Mouse (Mus musculus) left cerebral cortex, postnatal 14 days (tissue): ENCODE measurements at regions not wholly inside any gene's neighbourhood (a gene's known extent, or its start where the extent isn't known, plus 50 kb on each side); places are given as distances from the start of the nearest gene placed in this dataset.

Source experiments
- DNase-seq, 2 experiments: peaks; one replicate each; pipeline ENCODE4 v3.0.0; 2021 to 2022; ENCODE audit warnings: low spot score in 2 of 2, mixed read lengths in 1 of 2
- intact Hi-C: fragments of 180-260 bp; cut with DNase I; formaldehyde crosslinking; loops from one replicate; pipeline ENCODE4 v1.15.1; 2025
- microRNA-seq, 2 experiments: library from miRNA; unstranded; fragments of <30 nt; microRNA quantifications; one replicate each; pipeline ENCODE4 v1.2.0; 2022

DNA sequence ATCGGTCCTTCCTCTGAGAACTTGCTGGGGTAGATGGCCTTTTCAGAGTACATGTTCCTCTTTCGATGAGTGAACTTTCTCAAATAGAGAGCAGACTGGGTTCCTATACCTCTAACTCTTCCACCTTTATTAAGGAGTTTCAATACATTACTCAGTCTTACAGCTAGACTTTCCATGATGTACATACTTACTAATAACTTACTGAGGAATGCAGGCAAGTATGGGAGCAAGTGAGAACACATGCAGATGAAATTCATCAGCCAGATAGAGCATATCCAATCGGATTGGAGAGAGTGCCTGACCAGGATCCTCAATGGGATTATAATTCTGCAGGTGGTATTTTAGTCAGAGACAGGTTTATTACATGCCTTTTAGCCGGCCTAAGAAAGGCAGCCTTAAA, 292.2 kb upstream of the Large1 start:
- DNase-seq: no peak
- intact Hi-C loops: no loop called here

DNA sequence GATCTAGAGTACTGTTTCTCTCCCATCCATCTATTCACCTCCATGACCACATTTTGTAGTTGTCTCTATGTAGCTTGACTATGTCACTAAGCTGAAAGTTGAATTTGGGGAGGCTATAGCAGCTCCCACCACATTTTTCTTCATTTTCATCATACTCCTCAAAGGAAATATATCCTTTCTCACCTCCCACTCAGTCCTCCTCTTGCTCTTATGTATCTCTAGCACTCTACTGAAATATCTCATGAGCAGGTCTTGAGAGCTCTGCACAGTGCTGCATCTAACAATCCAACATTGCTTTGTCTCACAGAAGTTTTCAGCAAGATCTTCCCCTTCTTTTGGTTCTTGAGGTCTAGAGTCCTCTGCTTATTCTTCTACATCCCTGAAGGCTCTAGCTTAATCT, 273.5 kb upstream of the Large1 start:
- DNase-seq: no peak
- intact Hi-C loops: no loop called here

DNA sequence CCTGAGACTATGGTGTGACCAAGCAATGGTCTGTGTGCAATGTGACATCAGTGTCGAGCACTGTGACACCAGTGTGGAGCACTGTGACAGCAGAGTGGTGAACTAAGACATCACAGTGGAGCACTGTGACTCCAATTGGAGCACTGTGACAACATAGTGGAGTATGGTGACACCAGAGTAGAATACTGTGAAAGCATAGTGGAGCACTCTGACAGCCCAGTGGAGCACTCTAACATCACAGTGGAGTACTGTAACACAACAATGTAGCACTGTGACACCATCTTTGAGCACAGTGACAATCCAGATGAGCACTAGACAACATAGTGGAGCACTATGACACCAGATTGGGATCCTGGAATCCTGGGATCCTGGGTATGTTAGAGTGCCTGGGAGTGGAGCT, 265.6 kb upstream of the Large1 start:
- DNase-seq: no peak
- intact Hi-C loops: loop anchor here (10.0 kb wide), 3 partner anchors 264 to 1236 kb away; partner anchors contain the start of gene Large1

DNA sequence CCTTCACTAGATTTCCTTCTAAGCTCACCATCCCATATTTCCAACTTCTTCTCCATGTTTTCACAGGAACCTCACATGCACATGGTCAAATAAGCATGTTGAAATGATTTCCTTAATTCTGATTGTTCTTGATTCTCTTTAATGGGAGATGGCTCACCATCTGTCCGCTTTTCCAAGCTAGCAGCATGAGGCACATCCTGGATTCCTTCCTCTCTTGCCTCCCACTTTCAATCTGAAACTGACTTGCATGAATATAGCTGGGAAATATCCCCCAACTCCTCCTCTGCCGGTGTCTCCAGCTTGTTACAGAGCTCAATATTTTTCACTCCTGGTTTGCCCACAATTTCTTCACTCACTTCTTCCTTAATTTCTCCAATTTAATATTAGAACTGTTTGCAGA, 261.3 kb upstream of the Large1 start:
- DNase-seq: peak in 1 of 2 experiments; percentile 29
- intact Hi-C loops: loop anchor here (10.0 kb wide), 3 partner anchors 260 to 1240 kb away; partner anchors contain the start of gene Large1

DNA sequence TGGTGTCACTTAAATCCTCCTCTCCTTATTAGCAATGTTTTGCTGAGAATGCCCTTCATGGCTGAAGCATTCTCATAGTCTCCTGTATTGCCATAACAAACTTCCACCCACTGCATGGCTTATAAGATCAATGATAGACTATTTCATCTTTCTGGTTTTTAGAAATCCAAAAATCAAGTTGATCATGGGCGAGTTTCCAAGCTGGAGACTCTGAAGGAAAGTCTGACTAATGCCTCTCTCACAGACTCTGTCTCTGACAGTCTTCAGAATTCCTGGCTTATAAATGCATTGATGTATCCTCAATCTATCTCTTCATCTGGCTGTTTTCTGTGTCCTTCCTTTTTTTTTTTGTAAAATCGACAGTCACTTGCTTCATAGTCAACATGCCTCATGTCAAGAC, 260.8 kb upstream of the Large1 start:
- intact Hi-C loops: loop anchor here (10.0 kb wide), 3 partner anchors 259 to 1241 kb away; partner anchors contain the start of gene Large1
- DNase-seq: peak in 1 of 2 experiments; percentile 27

DNA sequence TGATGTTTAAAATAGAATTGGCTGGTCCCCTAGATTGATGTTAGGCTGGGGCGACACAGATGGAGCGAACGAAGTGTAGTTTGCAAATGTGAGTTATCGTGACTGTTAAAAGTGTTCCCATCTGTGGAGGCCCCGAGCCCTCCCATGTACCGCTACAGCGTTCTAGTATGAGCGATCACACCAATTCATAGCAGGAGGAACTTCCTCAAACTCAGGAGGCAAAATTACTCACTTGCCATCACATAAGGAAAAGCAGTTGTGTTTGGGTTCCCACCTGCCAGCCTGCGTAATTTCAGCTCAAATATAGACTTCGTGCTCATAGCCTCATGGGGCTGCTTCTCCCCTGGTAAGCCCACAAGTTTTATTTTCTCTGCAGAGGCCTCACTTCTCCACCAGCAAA, 258.2 kb upstream of the Large1 start:
- DNase-seq: peak; percentile 74 to 89
- intact Hi-C loops: loop anchor here (10.0 kb wide), 3 partner anchors 257 to 1243 kb away; partner anchors contain the start of gene Large1

DNA sequence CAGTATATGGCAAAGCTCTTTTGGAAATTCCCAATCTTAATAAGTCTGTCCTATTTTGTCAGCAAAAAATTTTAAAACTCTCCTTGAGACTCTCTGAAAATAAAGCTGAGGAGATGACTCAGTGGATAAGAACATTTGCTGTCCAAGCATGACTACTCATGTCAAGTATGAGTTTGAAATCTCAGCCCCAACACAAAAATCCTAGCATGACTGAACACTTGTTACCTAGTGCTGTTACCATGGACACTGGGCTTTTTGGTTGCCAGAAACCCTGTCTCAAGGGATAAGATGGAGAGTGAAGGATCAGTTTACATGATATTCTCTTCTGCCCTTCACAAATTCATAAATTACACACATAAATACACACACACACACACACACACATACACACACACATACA, 217.3 kb upstream of the Large1 start:
- peak in 1 of 2 experiments; percentile 50 for DNase-seq
- intact Hi-C loops: no loop called here

DNA sequence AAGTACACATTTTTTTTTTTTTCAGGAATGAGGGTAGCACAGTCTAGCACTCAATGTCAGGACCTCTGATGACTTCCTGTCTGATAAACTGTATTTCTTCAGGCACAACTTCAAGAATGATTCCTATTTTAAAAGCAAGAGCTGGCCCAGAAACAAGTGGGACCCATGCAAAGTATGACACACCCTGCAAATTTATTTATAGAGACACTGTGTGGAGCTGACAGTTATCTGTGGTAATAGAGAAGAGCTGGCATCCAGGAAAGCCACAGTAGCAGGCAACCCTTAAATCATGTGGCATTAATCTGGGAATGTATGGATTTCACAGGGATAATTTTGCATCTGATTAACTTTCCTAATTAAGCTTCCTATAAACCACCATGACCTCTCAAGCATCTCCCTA, 216.6 kb upstream of the Large1 start:
- intact Hi-C loops: no loop called here

More for the DNA sequence above, 216.6 kb upstream of the Large1 start:
- peak in 1 of 2 experiments; percentile 8 for DNase-seq

Small RNA genes in the stretch of these regions (microRNA-seq; reads per million reads assigned to microRNA genes)
- 0 reads per million in 2 experiments for gene Gm23255
